Mouse (Mus musculus) forebrain, embryonic 13.5 days (tissue): ENCODE results near the gene Nufip1. TPM values are rescaled to one million over a fixed set of nuclear protein-coding genes. Genes with fewer than 3 reads are reported as not detected.

ENCODE experiments used
- polyA plus RNA-seq: library from polyadenylated mRNA; unstranded; fragments of >200 nt; fragmentation: Nextera tagmentation; extraction: Ambion mirVana; gene quantifications from 2 replicates; pipeline ENCODE4 v1.2.1, GENCODE M21; 2015

The Nufip1 gene
- polyA plus RNA-seq, 1 experiment from 2014 or later: 16.1 TPM

Other genes starting within 250 kb of the Nufip1 start
- gene Kctd4, start 155.9 kb upstream of the Nufip1 start, polyA plus RNA-seq: 3.5 and 3.6 TPM in 2 replicates
- gene Gtf2f2, start 100.0 kb upstream of the Nufip1 start, polyA plus RNA-seq: 52.3 and 56.5 TPM in 2 replicates
- 13.6 and 14.5 TPM in 2 replicates for gene Gpalpp1, start 131 bp upstream of the Nufip1 start, polyA plus RNA-seq